ENCODE assay signal across 10 mouse cellular contexts in genomic region chr11:49658791-49659469, GRCm38 (mm10). TPM values are rescaled to one million over a fixed set of nuclear protein-coding genes. Genes with fewer than 3 reads are reported as not detected.
DNase-seq lines count a peak whose midpoint lies in the region; ATAC-seq and TF ChIP-seq lines count a peak whose summit lies in the region.
"Had no signal": no experiment of that assay in that cellular context is flagged by ENCODE, and none has a peak within 500 bp of the region (broad histone marks: within the 10 kb centered on the region; RNA-seq: fewer than 3 reads in every experiment).

No protein-coding gene starts in this region.

- no peaks in the 10 kb centered on the region for H3K79me2 ChIP-seq in liver, adult 2 months (ENCODE audit: control insufficient read depth, insufficient read depth, low read length)

- no peak for TF ChIP-seq POLR2A in liver, adult 2 months (IDR thresholded peaks at IDR 0.05; ENCODE audit: extremely low read depth, insufficient read depth, low read length)
- no peak for TF ChIP-seq POLR2A in bone marrow, adult 2 months (IDR thresholded peaks at IDR 0.05; ENCODE audit: borderline replicate concordance, control insufficient read depth, low read depth, low read length)

- 61% methylated on average over 10 of the region's 10 CpGs for WGBS in liver, adult 2 months
- WGBS in bone marrow, adult 2 months = 7% methylated on average over 10 of the region's 10 CpGs

- peaks cover 2% of the 10 kb centered on the region for H3K4me1 ChIP-seq in liver, adult 2 months (ENCODE audit: control insufficient read depth, insufficient read depth, low read length)
- peaks cover 6% of the 10 kb centered on the region; the same call in 1 of the 2 replicates for H3K4me1 ChIP-seq in bone marrow, adult 2 months (ENCODE audit: control insufficient read depth, insufficient read depth, low read length)

- H3K36me3 ChIP-seq in liver, adult 2 months (ENCODE audit: control insufficient read depth, insufficient read depth, low read length) = no peaks in the 10 kb centered on the region

- no peak overlapping the region for H3K9ac ChIP-seq in liver, adult 2 months (ENCODE audit: low read depth, low read length)
- H3K9ac ChIP-seq: hindbrain, embryonic 14.5 days had no signal

- H3K4me3 ChIP-seq in liver, adult 2 months (ENCODE audit: insufficient read depth, low read depth, low read length) = no peak overlapping the region
- no peak overlapping the region for H3K4me3 ChIP-seq in bone marrow, adult 2 months (replicated peaks; ENCODE audit: control insufficient read depth, low read depth, low read length)

- DNase-seq in liver, adult 2 months (ENCODE audit: extremely low read depth, low read depth, low spot score) = peak; percentile 14
- DNase-seq in liver = no peak
- DNase-seq in naive thymus-derived CD4-positive, alpha-beta T cell, adult 2 months (ENCODE audit: low read depth) = peak; percentile 41
- DNase-seq in urinary bladder, postnatal 4 days (ENCODE audit: low spot score in 2 of 2) = no peak
- no peak for DNase-seq in ovary, adult 18-20 months (ENCODE audit: low spot score)

- peak overlapping the region; percentile 8 for H3K27ac ChIP-seq in liver, adult 2 months (replicated peaks; ENCODE audit: insufficient read depth, low read depth, low read length)
- peak overlapping the region; percentile 28 for H3K27ac ChIP-seq in bone marrow, adult 2 months (ENCODE audit: control insufficient read depth, insufficient read depth, low read depth, low read length, poor library complexity)
- H3K27ac ChIP-seq: hindbrain, embryonic 14.5 days; macrophage had no signal

- ATAC-seq in inflammation-experienced regulatory T-cells, adult 6 months = peak; percentile 54

- TF ChIP-seq CTCF in liver, adult 2 months (IDR thresholded peaks at IDR 0.05; ENCODE audit: low read depth, low read length) = no peak
- no peak for TF ChIP-seq CTCF in bone marrow, adult 2 months (IDR thresholded peaks at IDR 0.05; ENCODE audit: control insufficient read depth, insufficient read depth, low read length)

- H3K27me3 ChIP-seq in liver, adult 2 months (ENCODE audit: control insufficient read depth, insufficient read depth, low read length) = no peaks in the 10 kb centered on the region

RNA-seq across cellular contexts. Expression of gene Scgb3a1, which starts 4.5 kb away (rescaled TPM):
- total RNA-seq in liver, adult 2 months (2014; rRNA removed) = not detected in 2 replicates
- polyA plus RNA-seq in liver, adult 2 months (2012; rRNA removed) = 0.22 TPM in 1 of 2 replicates, not detected in the other
- polyA plus RNA-seq in bone marrow, adult 2 months (2011; ENCODE audit: insufficient read depth, insufficient read length, low replicate concordance, missing spikeins) = 2.1 TPM in 1 of 2 replicates, not detected in the other
- polyA plus RNA-seq in inflammation-experienced regulatory T-cells, adult 6 months (2017; shearing (Covaris generic)) = not detected
- polyA plus RNA-seq: embryonic facial prominence, embryonic 11.5 days; hindbrain, embryonic 14.5 days; macrophage had no signal

RNA-seq across cellular contexts. Expression of gene Flt4, which starts 49.9 kb away (rescaled TPM):
- 7.8 and 13.6 TPM in 2 replicates for total RNA-seq in liver, adult 2 months (2014; rRNA removed)
- polyA plus RNA-seq in liver, adult 2 months (2012; rRNA removed) = 7.5 and 9.8 TPM in 2 replicates
- 4.3 and 4.9 TPM in 2 replicates for polyA plus RNA-seq in bone marrow, adult 2 months (2011; ENCODE audit: insufficient read depth, insufficient read length, low replicate concordance, missing spikeins)
- not detected for polyA plus RNA-seq in inflammation-experienced regulatory T-cells, adult 6 months (2017; shearing (Covaris generic))

RNA-seq across cellular contexts. Expression of gene Cnot6, which starts 53.6 kb away (rescaled TPM):
- 20.7 and 22.8 TPM in 2 replicates for total RNA-seq in liver, adult 2 months (2014; rRNA removed)
- polyA plus RNA-seq in liver, adult 2 months (2012; rRNA removed) = 6.0 and 6.4 TPM in 2 replicates
- polyA plus RNA-seq in bone marrow, adult 2 months (2011; ENCODE audit: insufficient read depth, insufficient read length, low replicate concordance, missing spikeins) = 19.7 and 20.2 TPM in 2 replicates
- polyA plus RNA-seq in inflammation-experienced regulatory T-cells, adult 6 months (2017; shearing (Covaris generic)) = 10 to 100 TPM; 24.2 to 29.7 (median 26.8) TPM

Comparison
In these comparisons a context has a peak if more than half of its experiments do, and no peak if none do; other contexts are left out.
1. DNase-seq: peak in liver, adult 2 months (single experiment) and naive thymus-derived CD4-positive, alpha-beta T cell, adult 2 months (single experiment); none in liver (single experiment), urinary bladder, postnatal 4 days (0 of 2) and ovary, adult 18-20 months (single experiment).